Mouse (Mus musculus) CH12.LX (cell line): ENCODE measurements at regions not wholly inside any gene's neighbourhood (a gene's known extent, or its start where the extent isn't known, plus 50 kb on each side); places are given as distances from the start of the nearest gene placed in this dataset.

Experiments used
- DNase-seq: peaks from one replicate; pipeline ENCODE4 v3.0.0-alpha.2; 2013; ENCODE audit errors: extremely low read depth
- H3K27ac ChIP-seq: 2 replicates; pipeline ENCODE4 v1.5.1; 2012; ENCODE audit warnings: low read depth, mild to moderate bottlenecking, control low read depth, moderate library complexity; ENCODE audit not compliant: insufficient read depth
- H3K27me3 ChIP-seq: replicated peaks from 2 replicates; pipeline ENCODE3; 2012; ENCODE audit warnings: inconsistent platforms
- H3K36me3 ChIP-seq, 2 experiments: replicated peaks in 1 of 2; 2 replicates each; pipeline versions ENCODE3 to v1.6.1; 2012; ENCODE audit warnings: inconsistent platforms in 1 of 2, low read length in 1 of 2, mild to moderate bottlenecking in 1 of 2, mixed read lengths in 1 of 2, moderate library complexity in 1 of 2; ENCODE audit not compliant: control insufficient read depth in 1 of 2, insufficient read depth in 1 of 2
- H3K4me1 ChIP-seq, 2 experiments: 2 replicates each; pipeline ENCODE4 v1.6.1; 2012; ENCODE audit warnings: inconsistent platforms in 1 of 2, moderate library complexity in 1 of 2; ENCODE audit not compliant: insufficient read depth in 2 of 2, control insufficient read depth in 1 of 2
- H3K4me2 ChIP-seq: 2 replicates; pipeline ENCODE4 v1.6.1; 2012; ENCODE audit warnings: low read depth, mild to moderate bottlenecking, control low read depth; ENCODE audit not compliant: poor library complexity, insufficient read depth, severe bottlenecking
- H3K4me3 ChIP-seq, 3 experiments: fragments of 150-350 bp in 1 of 3; sonication (generic) in 1 of 3; replicated peaks in 1 of 3; 2 replicates each; pipeline versions ENCODE3 to v1.5.1; 2011 to 2012; ENCODE audit warnings: low read depth in 2 of 3, low read length in 2 of 3, mild to moderate bottlenecking in 2 of 3, moderate library complexity in 2 of 3, control low read depth in 1 of 3, improper control_type of control experiment in 1 of 3, inconsistent platforms in 1 of 3, mixed read lengths in 1 of 3; ENCODE audit not compliant: poor library complexity in 1 of 3
- H3K79me2 ChIP-seq: replicated peaks from 2 replicates; pipeline ENCODE4 v1.6.1; 2012; ENCODE audit warnings: mild to moderate bottlenecking, moderate library complexity; ENCODE audit not compliant: control insufficient read depth, poor library complexity, insufficient read depth, severe bottlenecking; ENCODE audit errors: extremely low read depth
- H3K9ac ChIP-seq: 2 replicates; pipeline ENCODE4 v1.6.1; 2012; ENCODE audit warnings: low read depth, mild to moderate bottlenecking, control low read depth, moderate library complexity; ENCODE audit not compliant: insufficient read depth
- H3K9me3 ChIP-seq: replicated peaks from 2 replicates; pipeline ENCODE3; 2012; ENCODE audit warnings: low read length, inconsistent platforms, mixed read lengths
- BHLHE40 ChIP-seq: IDR thresholded peaks from 2 replicates; pipeline ENCODE4 v1.6.1; 2011; ENCODE audit warnings: mild to moderate bottlenecking, low read depth, low read length, improper control_type of control experiment
- CHD2 ChIP-seq: IDR thresholded peaks from 2 replicates; pipeline ENCODE4 v1.6.1; 2011; ENCODE audit warnings: low read length, improper control_type of control experiment
- CTCF ChIP-seq, 2 experiments: IDR thresholded peaks in 1 of 2; conservative IDR thresholded peaks in 1 of 2; 2 replicates each; pipeline ENCODE4 v1.5.1; 2011 to 2012; ENCODE audit warnings: low read depth in 2 of 2, low read length in 2 of 2, improper control_type of control experiment in 1 of 2, inconsistent platforms in 1 of 2, mild to moderate bottlenecking in 1 of 2, moderate library complexity in 1 of 2
- ELF1 ChIP-seq: IDR thresholded peaks from 2 replicates; pipeline ENCODE4 v1.6.1; 2014; ENCODE audit warnings: low read depth, mild to moderate bottlenecking, inconsistent platforms, low read length, improper control_type of control experiment
- ETS1 ChIP-seq: conservative IDR thresholded peaks from 2 replicates; pipeline ENCODE4 v1.6.1; 2012; ENCODE audit warnings: low read depth, mild to moderate bottlenecking, inconsistent platforms, low read length, improper control_type of control experiment, moderate library complexity
- GABPA ChIP-seq: IDR thresholded peaks from 2 replicates; pipeline ENCODE4 v1.6.1; 2012; ENCODE audit warnings: low read depth, low read length, improper control_type of control experiment, inconsistent platforms; ENCODE audit not compliant: insufficient replicate concordance
- HCFC1 ChIP-seq: IDR thresholded peaks from 2 replicates; pipeline ENCODE4 v1.6.1; 2012; ENCODE audit warnings: low read depth, mild to moderate bottlenecking, inconsistent platforms, low read length, improper control_type of control experiment
- IRF4 ChIP-seq: IDR thresholded peaks from 2 replicates; pipeline ENCODE4 v1.6.1; 2014; ENCODE audit warnings: low read depth, mild to moderate bottlenecking, inconsistent platforms, low read length, improper control_type of control experiment
- JUN ChIP-seq: IDR thresholded peaks from 2 replicates; pipeline ENCODE4 v1.6.1; 2011; ENCODE audit warnings: low read depth, mild to moderate bottlenecking, low read length, improper control_type of control experiment, moderate library complexity; ENCODE audit not compliant: insufficient read depth
- JUND ChIP-seq: conservative IDR thresholded peaks from 2 replicates; pipeline ENCODE4 v1.6.1; 2011; ENCODE audit warnings: low read depth, low read length, improper control_type of control experiment
- MAX ChIP-seq: IDR thresholded peaks from 2 replicates; pipeline ENCODE4 v1.6.1; 2011; ENCODE audit warnings: low read length, improper control_type of control experiment
- MYC ChIP-seq: IDR thresholded peaks from 2 replicates; pipeline ENCODE4 v1.6.1; 2011; ENCODE audit warnings: low read depth, mild to moderate bottlenecking, improper control_type of control experiment, low read length
- PAX5 ChIP-seq: IDR thresholded peaks from 2 replicates; pipeline ENCODE4 v1.6.1; 2012; ENCODE audit warnings: low read length, inconsistent platforms, mixed read lengths
- POLR2A ChIP-seq: IDR thresholded peaks from 2 replicates; pipeline ENCODE4 v1.6.1; 2011; ENCODE audit warnings: low read depth, mild to moderate bottlenecking, improper control_type of control experiment, low read length
- POLR2AphosphoS2 ChIP-seq: IDR thresholded peaks from 2 replicates; pipeline ENCODE4 v1.6.1; 2011; ENCODE audit warnings: low read depth, low read length, improper control_type of control experiment
- RCOR1 ChIP-seq: conservative IDR thresholded peaks from 2 replicates; pipeline ENCODE4 v1.6.1; 2012; ENCODE audit warnings: low read depth, mild to moderate bottlenecking, inconsistent platforms, low read length, improper control_type of control experiment
- SMC3 ChIP-seq: IDR thresholded peaks from 2 replicates; pipeline ENCODE4 v1.6.1; 2011; ENCODE audit warnings: low read depth, low read length, improper control_type of control experiment
- TBP ChIP-seq: conservative IDR thresholded peaks from 2 replicates; pipeline ENCODE4 v1.6.1; 2011; ENCODE audit warnings: low read depth, low read length, improper control_type of control experiment
- UBTF ChIP-seq: IDR thresholded peaks from 2 replicates; pipeline ENCODE4 v1.6.1; 2012; ENCODE audit warnings: low read depth, mild to moderate bottlenecking, inconsistent platforms, low read length, improper control_type of control experiment, moderate library complexity
- ZC3H11A ChIP-seq: IDR thresholded peaks from 2 replicates; pipeline ENCODE4 v1.6.1; 2012; ENCODE audit warnings: low read depth, mild to moderate bottlenecking, inconsistent platforms, low read length, improper control_type of control experiment
- ZKSCAN1 ChIP-seq: IDR thresholded peaks from 2 replicates; pipeline ENCODE4 v1.6.1; 2012; ENCODE audit warnings: low read depth, inconsistent platforms, low read length, improper control_type of control experiment, borderline replicate concordance
- ZMIZ1 ChIP-seq: IDR thresholded peaks from 2 replicates; pipeline ENCODE4 v1.6.1; 2012; ENCODE audit warnings: low read depth, mild to moderate bottlenecking, inconsistent platforms, low read length, improper control_type of control experiment
- dilution Hi-C: fragments of 300-500 bp; cut with MboI; formaldehyde crosslinking; loops from 2 replicates; pipeline ENCODE4 v1.14.3; 2020; ENCODE audit warnings: low sequenced_read_pairs; ENCODE audit not compliant: extremely low pct_unique_long_range_greater_than_20kb, extremely low pct_ligation_motif_present
- in situ Hi-C: fragments of 300-500 bp; cut with MboI; formaldehyde crosslinking; loops from 3 replicates; pipeline ENCODE4 v1.14.3; 2019; ENCODE audit warnings: low sequenced_read_pairs, low pct_ligation_motif_present, low pct_unique_long_range_greater_than_20kb, mixed read lengths

DNA sequence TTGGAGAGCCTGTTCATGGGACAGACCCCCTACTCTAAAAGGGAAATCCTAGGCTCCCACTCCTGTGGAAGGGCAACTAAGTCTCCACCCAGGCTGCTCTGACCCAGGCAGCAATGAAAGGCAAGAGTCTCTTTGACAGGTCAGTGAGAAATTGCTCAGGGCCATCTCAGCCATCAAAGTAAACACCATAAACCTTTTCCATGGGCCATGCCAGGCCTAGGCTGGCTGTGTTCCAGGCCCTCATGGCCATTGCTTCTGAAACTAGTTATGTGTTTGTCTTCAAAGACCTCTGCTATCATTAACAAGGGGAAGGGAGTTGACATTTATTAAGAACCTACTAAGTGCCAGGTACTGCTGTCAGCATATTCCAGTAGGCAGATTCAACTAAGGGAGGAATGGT lies 101.8 kb upstream of the Slc22a23 start:
- no peaks in the 10 kb centered on the region for H3K79me2 ChIP-seq
- no peak overlapping the region for H3K4me3 ChIP-seq
- no peak for DNase-seq
- no peak overlapping the region for H3K4me2 ChIP-seq
- H3K36me3 ChIP-seq: no peaks in the 10 kb centered on the region
- in situ Hi-C loops (no loop called here), dilution Hi-C loops (no loop called here)
- H3K4me1 ChIP-seq: no peaks in the 10 kb centered on the region
- H3K27me3 ChIP-seq: no peaks in the 10 kb centered on the region
- no peak overlapping the region for H3K27ac ChIP-seq
- no peak for TF ChIP-seq POLR2AphosphoS2
- TF ChIP-seq POLR2A: no peak
- no peak for TF ChIP-seq CHD2
- TF ChIP-seq ZMIZ1: no peak
- no peak for TF ChIP-seq RCOR1
- TF ChIP-seq BHLHE40: no peak
- no peak for TF ChIP-seq ZKSCAN1
- TF ChIP-seq ZC3H11A: no peak
- no peak for TF ChIP-seq ELF1
- TF ChIP-seq SMC3: no peak
- TF ChIP-seq MYC: no peak
- TF ChIP-seq HCFC1: no peak
- TF ChIP-seq JUND: no peak
- no peak overlapping the region for H3K9ac ChIP-seq
- no peaks in the 10 kb centered on the region for H3K9me3 ChIP-seq

DNA sequence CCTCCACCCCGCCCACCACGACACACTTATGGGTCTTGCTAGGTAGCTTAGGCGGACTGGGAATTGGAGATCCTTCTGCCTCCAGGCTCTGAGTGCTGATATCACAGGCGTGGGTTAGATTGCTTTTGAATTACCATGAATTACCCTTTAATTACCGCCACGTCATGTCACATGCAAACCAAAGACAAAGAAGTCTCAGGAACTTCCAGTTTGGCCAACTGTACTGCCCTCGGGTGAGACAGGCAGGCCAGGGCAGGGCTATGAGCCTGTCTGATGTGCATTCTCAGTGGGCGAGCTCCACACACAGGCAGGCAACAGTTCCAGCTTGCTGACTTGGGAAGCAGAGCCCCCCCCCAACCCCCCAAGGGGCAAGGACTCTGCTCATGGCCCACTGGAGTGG lies 101.3 kb upstream of the Slc22a23 start:
- dilution Hi-C loops: no loop called here
- Histone ChIP-seq H3K9ac (no peak overlapping the region), H3K4me1 (no peaks in the 10 kb centered on the region), H3K27me3 (no peaks in the 10 kb centered on the region), H3K4me3 (no peak overlapping the region), H3K27ac (no peak overlapping the region), H3K36me3 (no peaks in the 10 kb centered on the region), H3K9me3 (no peaks in the 10 kb centered on the region), H3K4me2 (no peak overlapping the region), H3K79me2 (no peaks in the 10 kb centered on the region)
- in situ Hi-C loops: no loop called here
- TF ChIP-seq POLR2AphosphoS2: no peak
- TF ChIP-seq UBTF: no peak
- no peak for TF ChIP-seq ETS1
- TF ChIP-seq CTCF (conservative IDR thresholded peaks at IDR 0.05 in 1 of 2, IDR thresholded peaks at IDR 0.05 in 1 of 2; ENCODE audit: low read depth in 2 of 2, low read length in 2 of 2): no peak
- no peak for TF ChIP-seq GABPA
- no peak for TF ChIP-seq POLR2A
- TF ChIP-seq IRF4: no peak
- TF ChIP-seq JUN: no peak
- no peak for TF ChIP-seq TBP
- TF ChIP-seq MAX: no peak
- TF ChIP-seq PAX5: no peak
- DNase-seq: no peak
